Mouse (Mus musculus) embryonic facial prominence, embryonic 11.5 days (tissue): Measurements from ENCODE around the gene Adamts3. TPM values are rescaled to one million over a fixed set of nuclear protein-coding genes. Genes with fewer than 3 reads are reported as not detected.

Source experiments
- ATAC-seq: fragments of 200-750 bp; cut with Nextera tagmentation; replicated peaks from 2 replicates; pipeline ENCODE4 v1.8.0; 2017; ENCODE audit warnings: low read depth; ENCODE audit not compliant: insufficient number of reproducible peaks, low FRiP score, low TSS enrichment
- DNase-seq: peaks from one replicate; pipeline ENCODE4 v3.0.0-alpha.2; 2015; ENCODE audit warnings: low spot score
- H3K27ac ChIP-seq: fragments of 300-500 bp; sonication (generic); replicated peaks from 2 replicates; pipeline ENCODE4 v1.5.1; 2014; ENCODE audit warnings: mild to moderate bottlenecking, low read depth, low read length, control low read depth
- H3K27me3 ChIP-seq: fragments of 300-500 bp; sonication (generic); 2 replicates; pipeline ENCODE4 v1.6.1; 2014; ENCODE audit warnings: mild to moderate bottlenecking, low read length, moderate library complexity, mixed read lengths; ENCODE audit not compliant: control insufficient read depth, insufficient read depth
- H3K36me3 ChIP-seq: fragments of 300-500 bp; sonication (generic); replicated peaks from 2 replicates; pipeline ENCODE4 v1.6.1; 2014; ENCODE audit warnings: low read depth, mild to moderate bottlenecking, low read length, moderate library complexity, mixed read lengths; ENCODE audit not compliant: control insufficient read depth, insufficient read depth
- H3K4me1 ChIP-seq: fragments of 300-500 bp; sonication (generic); 2 replicates; pipeline ENCODE4 v1.6.1; 2014; ENCODE audit warnings: low read length, mixed read lengths; ENCODE audit not compliant: control insufficient read depth, insufficient read depth
- H3K4me2 ChIP-seq: fragments of 300-500 bp; sonication (generic); 2 replicates; pipeline ENCODE4 v1.6.1; 2014; ENCODE audit warnings: low read depth, mild to moderate bottlenecking, control low read depth, low read length, moderate library complexity
- H3K4me3 ChIP-seq: fragments of 300-500 bp; sonication (generic); 2 replicates; pipeline ENCODE4 v1.5.1; 2014; ENCODE audit warnings: low read depth, low read length, control low read depth
- H3K9ac ChIP-seq: fragments of 300-500 bp; sonication (generic); replicated peaks from 2 replicates; pipeline ENCODE4 v1.6.1; 2014; ENCODE audit warnings: mild to moderate bottlenecking, control low read depth, low read length
- H3K9me3 ChIP-seq: fragments of 300-500 bp; sonication (generic); replicated peaks from 2 replicates; pipeline ENCODE4 v1.6.1; 2016; ENCODE audit warnings: mild to moderate bottlenecking, low read length, inconsistent platforms, mixed read lengths; ENCODE audit not compliant: control insufficient read depth
- WGBS: fragments of 180-500 bp; shearing (Covaris S2); extraction: QIAGEN DNeasy Blood & Tissue Kit; methylation state at CpG from one replicate; pipeline ENCODE4 v1.1.7; 2014; 5-methylcytosine and 5-hydroxymethylcytosine counted together
- polyA plus RNA-seq: library from polyadenylated mRNA; unstranded; fragments of >200 nt; fragmentation: Nextera tagmentation; extraction: Ambion mirVana; gene quantifications from 2 replicates; pipeline ENCODE4 v1.2.1, GENCODE M21; 2014

Gene Adamts3
- polyA plus RNA-seq, 1 experiment from 2014 or later, result 5.7 TPM

- no peaks in the 10 kb centered on the region for H3K36me3 ChIP-seq
- no peaks in the 10 kb centered on the region for H3K4me1 ChIP-seq
- no peak for DNase-seq
- no peaks in the 10 kb centered on the region for H3K9me3 ChIP-seq
- no peaks in the 10 kb centered on the region for H3K27me3 ChIP-seq
- no peak for ATAC-seq
- H3K4me3 ChIP-seq, result no peak overlapping the region
- 95% methylated on average over 1 of the region's 1 CpGs for WGBS
- H3K9ac ChIP-seq, result no peak overlapping the region
- no peak overlapping the region for H3K4me2 ChIP-seq
- H3K27ac ChIP-seq, result no peak overlapping the region
Measured at GRCm38 (mm10) chr5:89858837-89859236, 24.3 kb downstream of the Adamts3 start.

- Histone ChIP-seq H3K36me3 (no peaks in the 10 kb centered on the region), H3K4me3 (no peak overlapping the region), H3K4me1 (no peaks in the 10 kb centered on the region), H3K9me3 (no peaks in the 10 kb centered on the region), H3K4me2 (no peak overlapping the region), H3K27ac (no peak overlapping the region), H3K9ac (no peak overlapping the region), H3K27me3 (no peaks in the 10 kb centered on the region)
- WGBS, result 65% methylated on average over 1 of the region's 1 CpGs
- no peak for ATAC-seq
- no peak for DNase-seq
Measured at GRCm38 (mm10) chr5:89846551-89846950, 36.6 kb downstream of the Adamts3 start.

- no peaks in the 10 kb centered on the region for H3K9me3 ChIP-seq
- no peak overlapping the region for H3K27ac ChIP-seq
- WGBS, result 46% methylated on average over 5 of the region's 5 CpGs
- H3K4me1 ChIP-seq, result no peaks in the 10 kb centered on the region
- no peaks in the 10 kb centered on the region for H3K27me3 ChIP-seq
- no peak overlapping the region for H3K4me3 ChIP-seq
- no peak for DNase-seq
- no peak overlapping the region for H3K9ac ChIP-seq
- ATAC-seq, result no peak; the same call in 1 of the 2 replicates
- H3K4me2 ChIP-seq, result no peak overlapping the region
- H3K36me3 ChIP-seq, result no peaks in the 10 kb centered on the region
Measured at GRCm38 (mm10) chr5:89844354-89844753, 38.8 kb downstream of the Adamts3 start.

DNA sequence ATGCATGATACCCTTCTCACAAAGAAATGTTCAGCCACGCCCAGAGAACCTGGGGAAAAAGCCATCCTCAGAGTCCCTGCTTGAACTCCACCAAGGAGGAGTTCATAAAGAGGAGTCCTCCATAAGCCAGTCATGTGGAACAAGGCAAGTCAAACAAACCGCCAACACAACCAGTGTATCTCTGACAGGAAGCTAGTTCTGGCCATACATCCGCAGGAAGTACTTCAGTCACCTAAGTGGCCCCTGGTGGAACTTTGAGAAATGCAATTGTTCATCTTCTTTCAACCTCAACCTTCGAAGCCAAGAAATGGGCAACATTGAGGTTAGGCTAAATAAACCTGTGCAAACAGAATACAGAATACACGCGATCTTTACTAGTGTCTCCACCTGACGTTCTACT, 39.7 kb downstream of the Adamts3 start:
- DNase-seq (no peak), ATAC-seq (no peak)
- H3K9ac ChIP-seq, result no peak overlapping the region
- H3K4me1 ChIP-seq, result no peaks in the 10 kb centered on the region
- WGBS, result 86% methylated on average over 7 of the region's 7 CpGs
- no peaks in the 10 kb centered on the region for H3K36me3 ChIP-seq
- H3K4me3 ChIP-seq, result no peak overlapping the region
- no peaks in the 10 kb centered on the region for H3K27me3 ChIP-seq
- no peak overlapping the region for H3K4me2 ChIP-seq
- H3K9me3 ChIP-seq, result no peaks in the 10 kb centered on the region
- H3K27ac ChIP-seq, result no peak overlapping the region

DNA sequence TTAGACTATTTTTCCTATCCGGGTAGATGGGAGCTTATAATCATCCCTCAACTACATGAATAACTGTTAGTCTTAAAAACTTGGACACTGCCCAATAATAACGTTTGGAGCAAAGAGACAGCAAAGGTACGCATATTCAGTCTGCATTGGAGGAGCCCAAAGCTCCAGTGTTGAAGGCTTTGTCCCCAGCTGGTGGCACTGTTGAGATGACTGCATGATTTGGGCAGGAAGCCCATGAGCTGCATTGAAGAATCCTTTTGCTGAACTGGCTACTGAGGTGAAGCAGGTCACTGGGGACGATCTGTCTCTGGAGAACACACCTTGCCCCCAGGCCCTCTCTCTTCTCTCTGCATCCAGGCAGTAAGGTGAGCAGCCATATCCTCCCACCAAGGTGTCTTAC, 43.5 kb downstream of the Adamts3 start:
- Histone ChIP-seq H3K27me3 (no peaks in the 10 kb centered on the region), H3K36me3 (no peaks in the 10 kb centered on the region), H3K4me2 (no peak overlapping the region), H3K4me3 (no peak overlapping the region), H3K9ac (no peak overlapping the region), H3K4me1 (no peaks in the 10 kb centered on the region), H3K9me3 (no peaks in the 10 kb centered on the region), H3K27ac (no peak overlapping the region)
- 65% methylated on average over 4 of the region's 4 CpGs for WGBS
- ATAC-seq (no peak), DNase-seq (no peak)

- 87% methylated on average over 1 of the region's 1 CpGs for WGBS
- no peak overlapping the region for H3K4me2 ChIP-seq
- H3K27ac ChIP-seq, result no peak overlapping the region
- DNase-seq, result no peak
- no peak overlapping the region for H3K9ac ChIP-seq
- no peaks in the 10 kb centered on the region for H3K27me3 ChIP-seq
- no peaks in the 10 kb centered on the region for H3K4me1 ChIP-seq
- no peak for ATAC-seq
- H3K36me3 ChIP-seq, result no peaks in the 10 kb centered on the region
- H3K4me3 ChIP-seq, result no peak overlapping the region
- no peaks in the 10 kb centered on the region for H3K9me3 ChIP-seq
Measured at GRCm38 (mm10) chr5:89821175-89821574, 62.0 kb downstream of the Adamts3 start.

DNA sequence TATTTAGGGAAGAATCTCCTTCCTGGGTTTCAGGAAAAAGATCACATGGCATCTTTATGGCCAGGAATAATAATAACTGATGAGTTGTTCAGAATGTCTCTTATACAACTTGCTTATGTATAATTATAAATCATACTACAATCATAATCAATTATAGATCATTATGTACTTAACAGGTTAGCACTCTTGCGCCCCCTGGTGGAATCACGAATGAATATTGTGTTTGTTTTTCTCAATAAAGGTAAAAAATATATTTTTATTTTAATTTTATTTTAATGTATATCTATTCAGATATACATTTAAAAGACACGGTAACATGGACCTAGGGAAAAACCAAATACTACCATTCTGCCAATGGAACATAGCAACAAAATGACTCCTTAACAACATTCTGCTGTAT, 63.6 kb downstream of the Adamts3 start:
- Histone ChIP-seq H3K27me3 (no peaks in the 10 kb centered on the region), H3K4me1 (no peaks in the 10 kb centered on the region), H3K9me3 (no peaks in the 10 kb centered on the region), H3K4me2 (no peak overlapping the region), H3K4me3 (no peak overlapping the region), H3K27ac (no peak overlapping the region), H3K36me3 (no peaks in the 10 kb centered on the region), H3K9ac (no peak overlapping the region)
- ATAC-seq (no peak), DNase-seq (peak; percentile 57)
- WGBS, result 25% methylated on average over 3 of the region's 3 CpGs

DNA sequence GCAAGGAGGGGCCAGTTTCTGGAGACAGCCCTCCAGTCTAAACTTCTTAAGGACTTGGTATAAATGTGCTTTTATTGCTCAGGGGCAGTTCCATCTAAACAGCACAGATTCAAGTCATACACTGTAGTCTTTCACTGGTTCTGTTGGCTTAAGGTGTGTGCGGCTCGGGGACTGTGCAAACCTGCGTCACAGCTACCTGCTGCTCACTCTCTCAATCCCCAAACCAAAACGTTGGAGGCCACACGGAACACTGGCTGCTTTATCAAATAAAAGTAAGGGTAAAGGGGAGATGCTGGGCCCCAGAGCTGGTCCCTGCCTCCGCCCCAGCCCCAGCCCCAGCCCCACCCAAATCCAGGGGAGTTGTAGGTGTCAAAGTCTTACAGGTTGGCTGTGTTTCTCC, 66.5 kb downstream of the Adamts3 start:
- ATAC-seq (no peak), DNase-seq (no peak)
- Histone ChIP-seq H3K9me3 (no peaks in the 10 kb centered on the region), H3K36me3 (no peaks in the 10 kb centered on the region), H3K4me2 (no peak overlapping the region), H3K4me3 (no peak overlapping the region), H3K4me1 (no peaks in the 10 kb centered on the region), H3K9ac (no peak overlapping the region), H3K27ac (no peak overlapping the region), H3K27me3 (no peaks in the 10 kb centered on the region)
- WGBS, result 85% methylated on average over 6 of the region's 6 CpGs
